Mouse (Mus musculus) midbrain, embryonic 14.5 days (tissue): ENCODE measurements around the gene Ilkap. TPM values are rescaled to one million over a fixed set of nuclear protein-coding genes. Genes with fewer than 3 reads are reported as not detected.

Source experiments
- ATAC-seq: fragments of 200-750 bp; cut with Nextera tagmentation; 2 replicates; pipeline ENCODE4 v1.8.0; 2017; ENCODE audit warnings: moderate number of reproducible peaks, moderate library complexity; ENCODE audit not compliant: low FRiP score, low TSS enrichment
- DNase-seq: peaks from one replicate; pipeline ENCODE4 v3.0.0-alpha.2; 2015
- H3K27ac ChIP-seq: fragments of 300-500 bp; sonication (generic); replicated peaks from 2 replicates; pipeline ENCODE4 v1.5.1; 2014; ENCODE audit warnings: mild to moderate bottlenecking, low read depth, low read length, moderate library complexity
- H3K27me3 ChIP-seq: fragments of 300-500 bp; sonication (generic); 2 replicates; pipeline ENCODE4 v1.6.1; 2014; ENCODE audit warnings: low read length, control low read depth, mixed read lengths; ENCODE audit not compliant: control insufficient read depth, insufficient read depth
- H3K36me3 ChIP-seq: fragments of 300-500 bp; sonication (generic); 2 replicates; pipeline ENCODE4 v1.6.1; 2014; ENCODE audit warnings: low read length, control low read depth; ENCODE audit not compliant: control insufficient read depth, insufficient read depth
- H3K4me1 ChIP-seq: fragments of 300-500 bp; sonication (generic); 2 replicates; pipeline ENCODE4 v1.6.1; 2014; ENCODE audit warnings: mild to moderate bottlenecking, antibody characterized with exemption, low read length, control low read depth; ENCODE audit not compliant: control insufficient read depth, insufficient read depth
- H3K4me2 ChIP-seq: fragments of 300-500 bp; sonication (generic); 2 replicates; pipeline ENCODE4 v1.6.1; 2014; ENCODE audit warnings: mild to moderate bottlenecking, low read length, moderate library complexity
- H3K4me3 ChIP-seq: fragments of 300-500 bp; sonication (generic); replicated peaks from 2 replicates; pipeline ENCODE4 v1.5.1; 2014; ENCODE audit warnings: low read depth, low read length
- H3K9ac ChIP-seq: fragments of 300-500 bp; sonication (generic); replicated peaks from 2 replicates; pipeline ENCODE4 v1.6.1; 2014; ENCODE audit warnings: mild to moderate bottlenecking, low read length, moderate library complexity
- H3K9me3 ChIP-seq: fragments of 300-500 bp; sonication (generic); 2 replicates; pipeline ENCODE4 v1.6.1; 2016; ENCODE audit warnings: low read length, control low read depth, mixed read lengths; ENCODE audit not compliant: control insufficient read depth
- WGBS: fragments of 180-500 bp; shearing (Covaris S2); extraction: QIAGEN DNeasy Blood & Tissue Kit; methylation state at CpG from one replicate; pipeline ENCODE4 v1.1.7; 2014; 5-methylcytosine and 5-hydroxymethylcytosine counted together
- polyA plus RNA-seq: library from polyadenylated mRNA; unstranded; fragments of >200 nt; fragmentation: Nextera tagmentation; extraction: Ambion mirVana; gene quantifications from 2 replicates; pipeline ENCODE4 v1.2.1, GENCODE M21; 2014

Gene Ilkap
- polyA plus RNA-seq, 1 experiment from 2014 or later, result 141 TPM

DNA sequence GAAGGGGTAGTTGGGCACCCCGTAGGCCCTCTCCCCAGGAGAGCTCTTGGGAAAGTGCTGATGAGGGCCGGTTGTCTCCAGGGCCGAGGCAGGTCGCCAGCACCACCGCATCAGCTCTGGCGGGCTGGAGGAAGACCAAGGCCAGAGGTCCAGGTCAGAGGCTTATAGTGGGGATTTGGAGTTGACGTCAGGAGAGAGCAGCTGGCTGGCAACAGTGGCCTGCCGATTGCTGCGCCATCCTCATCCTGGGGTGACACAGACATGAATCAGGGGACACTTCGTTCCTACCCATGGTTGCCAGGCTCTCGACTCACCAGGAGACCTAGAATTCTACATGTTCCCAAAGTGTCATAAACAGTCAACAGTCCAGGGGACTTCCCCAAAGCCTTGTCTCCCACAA, 42.5 kb downstream of the Ilkap start:
- Histone ChIP-seq H3K36me3 (no peaks in the 10 kb centered on the region), H3K9ac (no peak overlapping the region), H3K4me3 (no peak overlapping the region), H3K9me3 (no peaks in the 10 kb centered on the region), H3K4me1 (no peaks in the 10 kb centered on the region), H3K27ac (no peak overlapping the region), H3K27me3 (no peaks in the 10 kb centered on the region), H3K4me2 (no peak overlapping the region)
- ATAC-seq (no peak), DNase-seq (no peak)
- WGBS, result 85% methylated on average over 11 of the region's 11 CpGs

DNA sequence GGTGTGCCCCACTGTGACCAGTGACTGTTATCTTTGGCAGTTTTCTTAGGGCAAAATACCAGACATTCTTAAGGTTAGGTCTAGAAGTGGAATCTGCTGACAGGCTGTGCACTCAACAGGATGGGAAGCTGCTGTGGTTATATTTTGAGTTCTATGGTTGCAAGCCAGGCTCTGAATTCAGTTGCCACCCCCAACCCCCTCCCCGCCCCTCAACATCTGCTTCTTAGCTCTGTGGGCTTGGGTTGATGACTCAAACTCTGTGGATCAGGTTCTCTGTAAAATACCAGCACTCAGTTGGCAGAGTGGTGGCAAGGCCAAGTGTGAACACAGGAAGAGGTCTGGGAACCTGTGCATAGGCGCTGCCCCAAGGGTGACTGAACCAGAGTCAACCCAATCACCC, 46.3 kb downstream of the Ilkap start:
- WGBS, result 91% methylated on average over 2 of the region's 2 CpGs
- no peak overlapping the region for H3K4me2 ChIP-seq
- no peak overlapping the region for H3K27ac ChIP-seq
- H3K4me3 ChIP-seq, result no peak overlapping the region
- no peak for ATAC-seq
- no peak for DNase-seq
- H3K4me1 ChIP-seq, result no peaks in the 10 kb centered on the region
- H3K27me3 ChIP-seq, result no peaks in the 10 kb centered on the region
- H3K9ac ChIP-seq, result no peak overlapping the region
- H3K9me3 ChIP-seq, result no peaks in the 10 kb centered on the region
- no peaks in the 10 kb centered on the region for H3K36me3 ChIP-seq

DNA sequence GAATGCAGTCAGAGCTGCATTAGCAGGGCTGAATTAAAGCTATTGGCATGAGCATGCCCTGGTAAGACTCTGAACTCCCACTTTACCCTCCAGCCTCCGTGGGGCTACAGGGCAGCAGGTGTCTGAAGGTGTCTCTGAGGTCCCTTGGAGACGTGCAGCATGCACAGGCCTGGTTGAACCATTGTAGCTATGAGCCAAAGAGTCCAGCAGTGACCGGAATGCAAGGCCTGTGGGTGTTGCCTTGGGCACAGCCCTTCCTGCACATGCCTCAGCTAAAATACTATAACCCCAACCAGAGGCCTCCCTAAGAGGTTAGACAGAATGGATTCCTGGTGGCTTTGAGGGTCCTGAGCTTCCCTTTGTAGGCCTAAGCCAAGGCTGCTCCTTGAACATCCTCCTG, 47.4 kb downstream of the Ilkap start:
- Histone ChIP-seq H3K36me3 (no peaks in the 10 kb centered on the region), H3K4me1 (no peaks in the 10 kb centered on the region), H3K9me3 (no peaks in the 10 kb centered on the region), H3K27ac (no peak overlapping the region), H3K27me3 (peaks cover 6% of the 10 kb centered on the region), H3K9ac (no peak overlapping the region), H3K4me2 (no peak overlapping the region), H3K4me3 (no peak overlapping the region)
- DNase-seq (no peak), ATAC-seq (no peak)
- 78% methylated on average over 3 of the region's 3 CpGs for whole genome bisulfite sequencing

DNA sequence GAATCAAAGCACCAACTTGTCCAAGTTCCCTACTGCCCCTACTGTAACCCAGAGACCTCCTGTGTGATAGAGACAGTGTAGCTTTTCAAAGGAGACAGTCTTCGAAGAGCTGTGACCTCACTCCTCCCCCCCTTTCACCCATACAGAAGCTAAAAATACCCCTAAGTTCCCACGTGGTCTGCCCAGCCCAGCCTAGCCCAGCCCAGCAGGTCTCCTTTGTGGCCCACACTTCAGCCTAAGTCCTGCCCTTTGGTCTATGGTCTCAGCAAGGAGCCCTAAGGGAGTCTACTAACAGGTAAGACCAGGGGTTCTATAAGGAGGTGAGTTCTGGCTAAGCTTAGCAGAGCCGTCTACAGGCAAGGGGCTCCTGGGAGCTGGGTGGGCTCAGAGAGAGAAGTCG, 47.8 kb downstream of the Ilkap start, which contains the start of gene Klhl30:
Gene Klhl30, plus strand, starts transcription at position 176 of the 400 bp plus-strand sequence.
- Histone ChIP-seq H3K27me3 (peaks cover 10% of the 10 kb centered on the region), H3K9ac (no peak within 1 kb of the TSS), H3K4me1 (no peaks in the 10 kb centered on the region), H3K9me3 (no peaks in the 10 kb centered on the region), H3K4me3 (no peak within 1 kb of the TSS), H3K36me3 (no peaks in the 10 kb centered on the region), H3K27ac (no peak within 1 kb of the TSS), H3K4me2 (no peak within 1 kb of the TSS)
- no peak for ATAC-seq
- no peak for DNase-seq
- 60% methylated on average over 4 of the region's 4 CpGs for WGBS

DNA sequence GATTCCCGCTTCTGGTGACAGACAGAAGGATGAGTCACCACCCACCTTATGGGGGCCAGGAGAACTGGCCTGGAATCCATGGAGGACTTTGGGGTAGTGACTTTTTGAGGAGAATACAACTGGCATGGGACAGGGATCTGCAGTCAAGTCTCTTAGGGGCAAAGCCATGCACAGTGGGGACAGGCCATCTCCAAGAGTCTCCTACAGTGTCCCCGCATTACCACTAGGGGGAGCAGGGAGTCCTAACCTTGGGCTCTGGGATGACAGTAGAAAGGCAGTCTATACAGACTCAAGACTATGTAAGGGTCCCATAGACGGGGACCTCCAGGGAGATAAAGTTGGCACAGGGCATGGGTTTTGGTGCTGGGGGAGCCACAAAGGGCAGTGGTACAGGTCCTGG, 51.7 kb downstream of the Ilkap start:
- DNase-seq, result peak; percentile 83
- H3K4me3 ChIP-seq, result no peak overlapping the region
- no peak overlapping the region for H3K9ac ChIP-seq
- H3K27me3 ChIP-seq, result peaks cover 38% of the 10 kb centered on the region
- no peak overlapping the region for H3K27ac ChIP-seq
- no peak overlapping the region for H3K4me2 ChIP-seq
- H3K4me1 ChIP-seq, result peaks cover 6% of the 10 kb centered on the region
- H3K36me3 ChIP-seq, result no peaks in the 10 kb centered on the region
- no peaks in the 10 kb centered on the region for H3K9me3 ChIP-seq
- ATAC-seq, result peak; percentile 43; the same call in 1 of the 2 replicates
- 34% methylated on average over 3 of the region's 3 CpGs for WGBS

DNA sequence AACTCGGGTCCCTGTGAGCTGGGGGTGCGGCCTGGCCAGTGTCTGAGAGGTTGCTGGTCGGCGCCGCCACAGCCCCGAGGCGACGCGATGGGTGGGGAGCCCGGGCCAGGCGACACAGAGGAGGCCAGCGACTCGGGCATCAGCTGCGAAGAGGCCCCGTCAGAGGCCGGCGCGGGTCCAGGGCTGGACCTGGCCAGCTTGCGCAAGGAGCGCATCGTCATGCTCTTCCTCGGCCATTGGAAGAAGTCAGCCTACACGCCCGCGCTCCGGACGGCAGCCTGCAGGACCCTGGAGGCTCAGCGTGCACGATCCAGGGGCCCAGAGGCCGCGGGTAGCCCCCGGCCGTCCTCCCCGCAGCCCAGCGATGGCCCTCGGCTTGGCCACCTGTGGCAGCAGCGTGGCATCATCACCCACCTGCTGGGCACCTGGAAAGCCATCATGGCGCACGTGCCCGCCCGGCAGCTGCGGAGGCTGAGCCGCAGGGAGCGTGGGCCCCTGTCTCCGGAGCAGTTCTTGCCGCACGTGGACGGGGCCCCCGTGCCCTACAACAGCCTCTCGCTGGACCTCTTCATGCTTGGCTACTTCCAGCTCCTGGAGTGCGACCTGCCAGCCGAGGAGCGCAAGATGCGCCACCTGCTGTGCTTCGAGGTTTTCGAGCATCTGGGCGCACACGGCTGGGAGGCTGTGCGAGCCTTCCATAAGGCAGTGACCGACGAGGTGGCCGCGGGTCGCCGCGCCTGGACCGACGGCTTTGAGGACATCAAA, 53.5 kb downstream of the Ilkap start:
- peak; percentile 71 for DNase-seq
- 3% methylated on average over 68 of the region's 68 CpGs for WGBS
- peaks cover 38% of the 10 kb centered on the region for H3K27me3 ChIP-seq
- no peak overlapping the region for H3K9ac ChIP-seq
- peak overlapping the region; percentile 56 for H3K4me2 ChIP-seq
- peak overlapping the region; percentile 25 for H3K4me3 ChIP-seq
- no peaks in the 10 kb centered on the region for H3K36me3 ChIP-seq
- no peaks in the 10 kb centered on the region for H3K9me3 ChIP-seq
- H3K4me1 ChIP-seq, result peaks cover 6% of the 10 kb centered on the region
- no peak for ATAC-seq
- H3K27ac ChIP-seq, result no peak overlapping the region

DNA sequence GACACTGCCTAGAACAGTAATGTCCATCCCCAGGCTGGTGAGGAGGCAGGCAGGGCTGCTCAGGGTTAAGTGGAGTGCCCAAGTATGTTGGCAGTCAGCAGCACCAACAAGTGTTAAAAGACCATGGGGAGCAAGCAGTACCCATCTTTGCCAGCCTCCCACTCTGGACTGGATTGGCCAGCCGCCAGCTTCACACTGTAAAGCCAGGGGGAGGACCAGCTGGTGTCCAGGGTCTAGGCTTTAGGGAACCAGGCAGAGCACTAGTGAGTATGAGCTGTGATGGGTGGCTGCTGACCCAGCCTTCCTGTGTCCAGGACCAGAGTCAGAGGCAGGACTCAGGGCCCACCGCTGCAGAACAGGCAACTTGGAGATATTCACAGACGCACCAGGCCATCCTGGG, 54.6 kb downstream of the Ilkap start:
- Histone ChIP-seq H3K9ac (no peak overlapping the region), H3K27me3 (peaks cover 38% of the 10 kb centered on the region), H3K4me2 (no peak overlapping the region), H3K27ac (no peak overlapping the region), H3K4me3 (no peak overlapping the region), H3K36me3 (no peaks in the 10 kb centered on the region), H3K9me3 (no peaks in the 10 kb centered on the region), H3K4me1 (peaks cover 6% of the 10 kb centered on the region)
- WGBS, result 76% methylated on average over 3 of the region's 3 CpGs
- no peak for ATAC-seq
- peak; percentile 11 for DNase-seq

DNA sequence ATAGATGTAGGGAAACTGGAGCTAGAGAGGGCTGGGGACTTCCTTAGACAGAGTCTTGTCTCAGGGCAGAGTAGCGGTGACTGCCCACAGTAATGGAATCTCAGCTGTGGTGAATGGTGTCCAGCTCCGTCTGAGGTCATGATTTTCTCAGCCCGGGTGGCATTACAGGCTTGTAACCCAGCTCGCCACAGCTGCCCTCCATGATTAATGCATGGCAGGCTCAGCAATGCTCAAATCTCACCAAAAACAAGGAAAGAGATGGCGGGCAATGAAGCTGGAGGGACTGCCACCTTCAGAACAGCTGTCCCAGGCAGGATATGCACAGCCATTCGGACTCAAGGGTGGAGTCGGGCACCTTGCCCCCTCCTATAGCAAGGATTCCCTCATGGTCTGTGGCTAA, 61.3 kb downstream of the Ilkap start:
- ATAC-seq, result no peak
- WGBS, result 90% methylated on average over 7 of the region's 7 CpGs

DNA sequence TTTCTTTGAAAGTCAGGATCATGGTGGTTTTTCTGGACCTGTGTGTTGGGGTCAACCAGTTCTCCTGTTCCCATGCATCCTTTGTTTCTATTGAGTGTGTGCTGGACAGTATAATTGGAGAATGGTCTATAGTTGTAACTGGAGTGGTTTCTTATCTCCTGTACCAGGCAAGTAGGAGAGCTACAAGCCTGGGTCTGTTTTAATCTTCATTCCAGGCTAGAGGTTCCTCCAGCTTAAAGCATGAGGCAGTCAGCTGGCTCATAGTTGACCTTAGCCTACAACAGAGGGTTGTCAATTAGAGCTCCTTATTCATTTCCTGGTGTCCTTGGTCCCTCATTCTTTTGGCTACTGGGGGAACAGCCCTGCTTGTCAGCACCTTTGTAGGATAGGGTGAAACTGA, 65.0 kb downstream of the Ilkap start:
- Histone ChIP-seq H3K36me3 (no peaks in the 10 kb centered on the region), H3K4me2 (no peak overlapping the region), H3K9ac (no peak overlapping the region), H3K27ac (no peak overlapping the region), H3K4me3 (no peak overlapping the region), H3K27me3 (no peaks in the 10 kb centered on the region), H3K4me1 (no peaks in the 10 kb centered on the region), H3K9me3 (no peaks in the 10 kb centered on the region)
- no peak for ATAC-seq
- DNase-seq, result no peak

More for the DNA sequence above, 61.3 kb downstream of the Ilkap start:
- Histone ChIP-seq H3K27ac (no peak overlapping the region), H3K9ac (no peak overlapping the region), H3K9me3 (no peaks in the 10 kb centered on the region), H3K4me3 (no peak overlapping the region), H3K36me3 (no peaks in the 10 kb centered on the region), H3K4me2 (no peak overlapping the region), H3K4me1 (no peaks in the 10 kb centered on the region), H3K27me3 (0 out of 2 replicates have a peak, but pooled peaks cover under 1% of the 10 kb centered on the region)
- DNase-seq, result no peak
